Mouse (Mus musculus): Measurements from ENCODE around the gene Lrp2.

Gene Lrp2

GRCm38 (mm10) chr2:69405692-69406091 lies 180.2 kb downstream of the Lrp2 start:
- TF ChIP-seq GATA4 (IDR thresholded peaks at IDR 0.05; ENCODE audit: insufficient replicate concordance, low read length): no peak

- TF ChIP-seq GATA4 (IDR thresholded peaks at IDR 0.05; ENCODE audit: insufficient replicate concordance, low read length): no peak
These were observed 183.6 kb downstream of the Lrp2 start for GRCm38 (mm10) chr2:69402309-69402708.

- no peak for TF ChIP-seq GATA4 (IDR thresholded peaks at IDR 0.05; ENCODE audit: insufficient replicate concordance, low read length)
These were observed 184.0 kb downstream of the Lrp2 start for GRCm38 (mm10) chr2:69401891-69402290.

- no peak for TF ChIP-seq GATA4 (IDR thresholded peaks at IDR 0.05; ENCODE audit: insufficient replicate concordance, low read length)
These were observed 184.8 kb downstream of the Lrp2 start for GRCm38 (mm10) chr2:69400866-69401604.

- no peak for TF ChIP-seq GATA4 (IDR thresholded peaks at IDR 0.05; ENCODE audit: insufficient replicate concordance, low read length)
These were observed 189.0 kb downstream of the Lrp2 start for GRCm38 (mm10) chr2:69396760-69397435.

- no peak for TF ChIP-seq GATA4 (IDR thresholded peaks at IDR 0.05; ENCODE audit: insufficient replicate concordance, low read length)
These were observed 190.1 kb downstream of the Lrp2 start for GRCm38 (mm10) chr2:69395597-69396248.

GRCm38 (mm10) chr2:69393947-69394346 lies 191.9 kb downstream of the Lrp2 start:
- no peak for TF ChIP-seq GATA4 (IDR thresholded peaks at IDR 0.05; ENCODE audit: insufficient replicate concordance, low read length)

GRCm38 (mm10) chr2:69386118-69386871 lies 199.6 kb downstream of the Lrp2 start:
- TF ChIP-seq GATA4 (IDR thresholded peaks at IDR 0.05; ENCODE audit: insufficient replicate concordance, low read length): peak; percentile 98

GRCm38 (mm10) chr2:69382838-69383237 lies 203.0 kb downstream of the Lrp2 start:
- no peak for TF ChIP-seq GATA4 (IDR thresholded peaks at IDR 0.05; ENCODE audit: insufficient replicate concordance, low read length)

GRCm38 (mm10) chr2:69381740-69382139 lies 204.1 kb downstream of the Lrp2 start:
- no peak for TF ChIP-seq GATA4 (IDR thresholded peaks at IDR 0.05; ENCODE audit: insufficient replicate concordance, low read length)

GRCm38 (mm10) chr2:69380281-69380680 lies 205.6 kb downstream of the Lrp2 start, which contains the start of gene Dhrs9:
Dhrs9 (plus strand) TSS chr2:69380445.
- no peak for TF ChIP-seq GATA4 (IDR thresholded peaks at IDR 0.05; ENCODE audit: insufficient replicate concordance, low read length)

GRCm38 (mm10) chr2:69379801-69380200 lies 206.1 kb downstream of the Lrp2 start:
- no peak for TF ChIP-seq GATA4 (IDR thresholded peaks at IDR 0.05; ENCODE audit: insufficient replicate concordance, low read length)

GRCm38 (mm10) chr2:69376780-69377179 lies 209.1 kb downstream of the Lrp2 start:
- TF ChIP-seq GATA4 (IDR thresholded peaks at IDR 0.05; ENCODE audit: insufficient replicate concordance, low read length): no peak

Measured in liver, adult (tissue).